Mouse (Mus musculus) heart, adult 2 months (tissue): ENCODE data around the gene Fam193b.

Experiments used
- CTCF ChIP-seq: fragments of 200-600 bp; IDR thresholded peaks from 2 replicates; pipeline ENCODE4 v1.8.1; 2022; ENCODE audit warnings: antibody characterized with exemption, mild to moderate bottlenecking, moderate library complexity
- EP300 ChIP-seq: fragments of 200-500 bp; IDR thresholded peaks from 2 replicates; pipeline ENCODE4 v1.6.1; 2011; ENCODE audit warnings: low read depth, low read length, control low read depth; ENCODE audit not compliant: insufficient read depth
- POLR2A ChIP-seq: fragments of 200-500 bp; IDR thresholded peaks from 2 replicates; pipeline ENCODE4 v1.6.1; 2011; ENCODE audit warnings: mild to moderate bottlenecking, low read depth, low read length, control low read depth; ENCODE audit not compliant: insufficient read depth

DNA sequence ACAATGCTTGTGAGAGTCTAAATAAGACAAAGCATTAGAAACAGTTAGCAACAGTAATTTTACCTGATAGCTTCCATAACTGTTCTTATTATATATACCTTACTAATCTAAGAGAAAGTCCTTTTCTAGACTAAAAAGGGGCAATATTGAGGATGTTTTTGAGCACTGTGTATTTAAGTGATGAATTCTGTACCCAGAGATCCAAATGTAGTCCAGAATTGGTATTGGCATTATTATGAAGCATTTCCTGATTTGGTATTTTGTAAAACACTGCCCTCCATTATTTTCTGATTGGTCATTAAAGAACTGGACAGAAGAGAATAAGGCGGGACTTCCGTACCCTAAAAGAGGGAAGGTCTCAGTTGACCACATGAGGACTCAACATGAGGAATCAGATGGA lies 2.5 kb upstream of the Fam193b start, which contains the start of gene Tmed9:
- TF ChIP-seq CTCF (no peak), POLR2A (no peak), EP300 (no peak)
